Mouse (Mus musculus) adrenal gland (tissue): ENCODE data around the gene Ubxn6.
"Not testable (repeated sequence)": the region's sequence is repeated elsewhere in the genome, so short reads cannot be mapped to it uniquely, and the experiment has no call there.

ENCODE experiments used
- intact Hi-C: fragments of 180-260 bp; cut with DNase I; formaldehyde crosslinking; loops from one replicate; pipeline ENCODE4 v1.15.1; 2025

The Ubxn6 gene

DNA sequence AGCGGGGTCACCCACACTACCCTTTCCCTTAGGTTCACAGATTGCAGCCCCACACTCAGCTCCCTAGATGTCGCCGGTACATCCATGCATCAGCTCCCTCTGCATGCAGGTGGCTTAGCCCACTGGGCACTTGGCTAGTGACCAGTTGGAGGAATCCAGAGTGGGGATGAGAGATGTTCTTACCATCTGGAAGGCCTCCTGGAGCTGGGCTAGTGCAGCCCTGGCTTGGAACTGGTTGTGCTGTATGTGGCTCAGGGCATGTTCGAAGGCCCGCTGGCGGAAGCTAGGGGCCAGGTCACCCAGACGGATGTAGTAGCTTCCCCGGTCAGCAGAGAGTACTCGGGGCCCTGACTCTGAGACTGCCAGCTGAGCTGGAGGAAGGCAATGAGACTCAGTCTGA lies 28.1 kb upstream of the Ubxn6 start:
- intact Hi-C loops, result no loop called here

DNA sequence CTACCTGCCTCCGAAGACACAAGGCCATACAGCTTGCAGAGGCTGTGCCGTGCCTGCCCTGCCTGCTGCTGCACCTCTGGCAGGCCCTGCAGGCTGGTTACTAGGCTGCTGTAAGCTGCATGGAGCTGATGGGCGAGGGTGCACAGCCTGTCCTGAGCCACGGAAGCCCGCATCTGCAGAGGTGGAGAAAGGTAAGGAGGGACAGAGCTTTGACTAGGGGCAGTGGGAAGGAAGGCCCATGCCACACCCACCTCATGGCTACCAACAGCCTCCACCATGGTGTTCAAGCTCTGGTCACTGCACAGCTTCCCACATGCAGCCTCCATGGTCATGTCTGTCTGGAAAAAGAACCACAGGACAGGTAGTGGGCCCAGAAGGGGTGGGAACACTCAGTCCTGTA lies 27.3 kb upstream of the Ubxn6 start:
- intact Hi-C loops, result no loop called here

DNA sequence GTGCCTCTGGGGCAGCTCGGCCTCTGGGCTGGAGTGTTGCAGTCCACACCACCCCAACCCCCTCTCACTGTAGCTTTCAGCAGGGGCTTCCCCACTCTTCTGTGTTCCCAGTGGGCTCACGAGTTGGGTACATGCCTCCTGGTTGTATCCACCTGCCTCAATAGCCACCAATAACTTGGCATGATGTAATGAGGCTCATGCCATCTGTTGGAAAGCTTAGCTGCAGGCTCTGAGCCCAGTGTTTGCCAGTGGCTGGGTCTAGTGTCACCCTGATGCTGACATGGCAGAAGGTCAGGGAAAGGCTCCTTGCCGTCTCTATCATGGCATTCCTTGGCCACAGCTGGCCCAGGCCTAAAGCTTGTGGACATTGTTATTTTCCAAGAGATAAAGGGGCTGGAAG lies 26.0 kb upstream of the Ubxn6 start:
- intact Hi-C loops, result no loop called here

DNA sequence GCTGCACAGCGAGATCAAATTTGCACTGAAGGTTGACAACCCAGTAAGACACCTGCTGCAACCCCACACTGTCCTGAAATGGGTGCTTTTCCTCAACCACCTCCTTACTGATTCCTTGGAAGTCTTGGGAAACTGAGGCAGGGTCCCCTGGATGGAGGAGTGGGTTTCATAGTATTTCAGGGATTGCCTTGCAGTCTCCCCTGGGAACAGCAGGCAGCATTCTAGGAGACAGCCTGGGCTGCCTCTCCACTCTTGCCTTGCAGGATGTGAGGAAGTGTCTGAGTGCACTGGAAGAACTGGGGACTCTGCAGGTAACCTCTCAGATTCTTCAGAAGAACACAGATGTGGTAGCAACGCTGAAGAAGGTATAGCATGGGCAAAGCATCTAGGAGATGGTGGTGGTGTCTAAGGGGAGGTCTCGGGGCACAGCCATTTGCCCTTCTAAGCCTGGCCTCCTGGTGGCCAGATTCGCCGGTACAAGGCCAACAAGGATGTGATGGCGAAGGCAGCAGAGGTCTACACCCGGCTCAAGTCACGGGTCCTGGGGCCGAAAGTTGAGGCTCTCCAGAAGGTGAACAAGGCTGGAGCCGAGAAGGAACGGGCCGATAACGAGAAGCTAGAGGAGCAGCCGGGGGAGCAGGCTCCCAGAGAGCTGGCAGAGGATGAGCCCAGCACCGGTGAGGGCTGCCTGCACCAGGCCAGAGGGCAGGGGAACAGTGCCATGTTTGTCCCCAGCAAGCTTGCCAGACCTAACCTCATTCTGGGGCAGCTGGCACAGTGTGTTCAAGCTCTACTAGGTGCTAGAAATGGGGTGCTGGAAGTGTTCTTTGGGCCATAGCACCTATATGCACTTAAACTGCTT lies 24.1 kb upstream of the Ubxn6 start:
- intact Hi-C loops, result no loop called here

DNA sequence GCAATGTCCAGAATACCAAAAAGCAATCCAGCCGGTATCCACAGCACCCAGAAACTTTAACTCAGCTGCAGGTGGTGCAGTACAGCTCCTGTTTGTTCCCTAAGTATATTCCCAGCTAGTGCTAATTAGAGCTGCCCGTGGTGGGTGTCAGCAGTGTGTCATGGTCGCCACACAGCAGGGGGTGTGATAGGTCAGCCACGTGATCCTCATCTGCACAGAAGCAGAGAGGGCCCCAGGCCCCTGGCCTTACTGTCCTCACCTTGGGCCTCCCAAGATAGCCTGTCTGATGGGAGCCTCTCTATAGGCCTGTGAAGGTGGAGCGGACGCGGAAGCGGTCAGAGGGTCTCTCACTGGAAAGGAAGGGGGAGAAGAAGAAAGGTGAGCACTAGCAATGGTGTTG lies 23.4 kb upstream of the Ubxn6 start:
- intact Hi-C loops, result no loop called here

DNA sequence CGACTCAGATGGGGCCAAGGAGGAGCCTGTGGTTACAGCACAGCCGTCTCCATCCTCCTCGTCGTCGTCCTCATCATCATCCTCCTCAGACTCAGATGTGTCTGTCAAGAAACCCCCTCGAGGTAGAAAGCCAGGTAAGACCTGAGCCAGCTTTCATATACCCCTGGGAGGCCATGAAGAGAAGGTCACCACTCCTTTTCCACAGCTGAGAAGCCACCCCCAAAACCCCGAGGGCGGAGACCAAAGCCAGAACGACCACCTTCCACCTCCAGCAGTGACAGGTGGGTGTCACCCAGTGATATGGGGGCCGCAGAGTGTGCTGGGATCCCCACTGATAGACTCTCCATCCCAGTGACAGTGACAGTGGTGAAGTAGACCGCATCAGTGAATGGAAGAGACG lies 22.1 kb upstream of the Ubxn6 start:
- intact Hi-C loops, result no loop called here

DNA sequence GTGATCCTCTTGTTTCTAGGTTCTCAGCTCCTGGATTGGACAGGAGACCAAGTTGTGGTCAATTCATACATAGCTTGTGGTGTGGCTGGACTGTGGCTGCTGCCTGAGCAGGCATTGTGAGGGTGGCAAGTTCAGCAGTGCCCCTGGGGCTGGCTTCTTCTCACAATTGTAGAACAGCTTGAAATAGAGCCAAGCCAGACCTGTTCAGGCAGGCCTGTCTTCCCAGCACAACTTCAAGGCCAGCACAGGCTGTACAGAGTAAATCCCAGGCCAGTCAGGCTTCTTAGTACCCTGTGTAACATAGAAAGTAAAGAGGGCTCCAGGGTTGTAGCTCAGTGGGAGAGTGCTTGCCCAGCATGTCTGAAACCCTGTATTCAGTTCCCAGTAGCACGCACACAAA lies 18.0 kb upstream of the Ubxn6 start:
- intact Hi-C loops, result no loop called here

DNA sequence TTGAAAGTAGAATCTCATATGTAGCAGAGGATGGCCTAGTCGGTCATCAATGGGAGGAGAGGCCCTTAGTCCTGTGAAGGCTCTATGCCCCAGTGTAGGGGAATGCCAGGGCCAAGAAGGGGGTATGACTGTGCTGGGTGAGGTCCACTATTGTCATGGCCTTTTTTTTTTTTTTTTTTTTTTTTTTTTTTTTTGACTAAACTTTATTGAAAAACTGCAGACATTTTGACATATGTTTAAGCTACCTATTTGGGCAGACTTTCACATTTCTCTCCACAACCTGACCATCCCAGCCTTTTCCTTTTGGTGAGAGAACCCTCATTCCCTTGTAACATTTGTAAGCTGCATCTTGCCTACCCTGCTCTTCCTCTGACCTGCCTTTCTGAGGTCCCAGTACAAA lies 17.5 kb upstream of the Ubxn6 start:
- intact Hi-C loops, result no loop called here

DNA sequence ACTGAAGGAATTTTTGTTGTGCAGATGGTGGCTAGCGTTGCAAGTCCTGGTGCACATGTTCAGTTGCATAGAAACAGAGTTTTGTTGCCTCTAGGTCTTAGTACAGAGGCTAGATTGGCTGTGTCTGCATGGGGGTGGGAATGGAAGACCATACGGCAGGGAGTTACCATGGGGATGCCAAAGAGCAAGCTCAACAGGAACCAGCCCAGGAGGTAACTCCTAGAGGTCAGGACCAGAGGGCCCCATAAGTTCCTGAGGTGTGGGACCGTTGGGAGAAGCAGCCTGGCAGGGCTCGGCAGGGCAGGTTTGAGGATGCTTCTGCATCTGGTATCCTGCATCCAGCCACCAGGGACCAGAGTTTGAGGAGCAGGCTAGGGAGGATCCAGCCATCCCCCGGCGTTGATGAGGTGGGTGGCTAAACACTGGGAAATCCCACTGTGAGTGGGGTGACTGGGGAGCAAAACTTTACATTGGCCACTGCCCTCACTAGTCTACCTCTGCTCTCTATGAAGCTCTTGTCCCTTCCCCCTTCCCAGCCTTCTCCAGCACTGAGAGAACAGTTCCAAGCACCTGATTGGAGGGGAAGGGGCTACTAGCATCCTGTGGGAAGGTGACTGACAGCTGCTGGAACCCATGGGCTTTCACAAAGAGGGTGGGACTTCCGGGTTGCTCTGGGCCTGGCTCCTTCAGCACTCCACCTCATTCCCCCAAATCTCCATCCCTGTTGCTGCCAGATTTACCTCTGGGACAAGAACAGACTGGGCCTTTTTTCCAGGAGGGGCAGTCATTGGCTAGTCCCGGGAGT lies 6.2 kb upstream of the Ubxn6 start:
- intact Hi-C loops, result no loop called here

DNA sequence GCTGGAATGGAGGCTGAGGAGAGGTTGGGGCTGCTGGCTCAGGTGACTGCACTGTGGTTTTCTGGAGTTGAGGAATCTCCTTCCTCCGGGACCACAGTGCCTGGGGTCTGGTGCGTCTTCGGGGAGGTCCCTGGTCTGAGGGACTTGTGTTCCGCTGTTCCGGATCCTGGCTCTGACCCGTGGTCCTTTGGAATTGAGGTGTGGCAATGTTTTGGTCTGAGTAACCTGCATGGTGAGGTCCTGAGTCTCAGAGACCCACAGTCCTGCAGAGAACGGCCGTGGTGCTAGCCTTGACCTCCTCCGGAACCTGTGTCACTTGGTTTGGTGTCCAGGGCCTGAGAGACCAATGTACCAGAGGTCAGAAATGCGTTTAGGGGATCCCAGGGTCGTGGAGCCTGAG lies 5.1 kb upstream of the Ubxn6 start:
- intact Hi-C loops, result no loop called here

DNA sequence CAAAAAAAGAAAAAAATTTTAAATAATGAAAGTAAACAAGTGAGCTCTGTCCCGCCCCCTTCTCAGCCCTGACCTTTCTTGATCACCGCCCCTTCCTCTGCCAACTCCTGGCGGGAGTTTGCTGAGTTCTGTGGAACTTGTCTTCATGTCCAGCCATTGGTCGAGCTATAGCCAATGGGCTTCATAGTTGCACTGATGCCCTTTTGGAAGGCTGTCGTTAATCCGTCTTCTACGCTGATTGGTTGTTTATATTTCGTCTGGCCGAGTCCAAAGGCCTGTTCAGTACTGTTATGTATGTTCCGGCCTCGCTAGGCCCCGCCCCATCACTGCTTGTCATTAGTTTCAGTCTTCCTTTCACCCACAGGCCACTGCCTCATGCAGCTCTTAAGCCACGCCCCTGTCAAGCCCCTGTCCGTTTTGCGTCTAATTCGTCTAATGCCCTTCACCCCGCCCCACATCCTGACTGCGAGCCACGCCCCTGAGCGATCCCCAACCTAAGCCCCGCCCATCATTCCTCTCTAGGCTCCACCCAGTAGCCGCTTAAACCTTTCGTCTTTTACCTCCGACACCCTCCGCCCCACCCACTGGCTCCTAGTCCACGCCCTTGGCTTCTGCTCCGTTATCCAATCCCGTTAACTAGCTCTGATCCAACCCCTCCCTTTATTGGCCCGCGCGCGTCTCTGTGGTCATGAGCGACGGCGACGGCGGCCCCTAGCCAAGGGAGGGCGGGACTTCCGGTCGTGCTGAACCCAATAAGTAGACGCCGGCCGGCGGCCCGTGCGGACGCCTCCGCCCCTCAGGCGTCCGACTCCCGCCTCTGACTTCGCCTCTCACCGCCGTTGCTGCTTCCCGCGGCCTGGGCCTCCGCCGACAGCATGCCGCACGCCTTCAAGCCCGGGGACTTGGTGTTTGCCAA lies 4.3 kb upstream of the Ubxn6 start, which contains the start of gene Hdgfl2:
Gene Hdgfl2, plus strand, starts transcription at position 755 of the 916 bp plus-strand sequence.
- intact Hi-C loops, result no loop called here

DNA sequence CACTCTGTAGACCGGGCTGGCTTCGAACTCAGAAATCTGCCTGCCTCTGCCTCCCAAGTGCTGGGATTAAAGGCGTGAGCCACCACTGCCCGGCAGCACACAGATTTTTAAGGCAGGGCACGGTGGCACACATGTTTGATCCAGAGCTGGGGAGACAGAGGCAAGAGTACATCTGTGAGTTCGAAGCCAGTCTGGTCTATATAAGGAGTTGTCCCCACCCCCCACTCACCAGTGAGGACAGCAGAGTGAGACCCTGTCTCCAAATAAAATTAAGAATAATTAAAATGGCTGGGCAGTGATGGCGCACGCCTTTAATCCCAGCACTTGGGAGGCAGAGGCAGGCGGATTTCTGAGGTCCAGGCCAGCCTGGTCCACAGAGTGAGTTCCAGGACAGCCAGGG lies 3.5 kb upstream of the Ubxn6 start:
- intact Hi-C loops, result not testable (repeated sequence)

DNA sequence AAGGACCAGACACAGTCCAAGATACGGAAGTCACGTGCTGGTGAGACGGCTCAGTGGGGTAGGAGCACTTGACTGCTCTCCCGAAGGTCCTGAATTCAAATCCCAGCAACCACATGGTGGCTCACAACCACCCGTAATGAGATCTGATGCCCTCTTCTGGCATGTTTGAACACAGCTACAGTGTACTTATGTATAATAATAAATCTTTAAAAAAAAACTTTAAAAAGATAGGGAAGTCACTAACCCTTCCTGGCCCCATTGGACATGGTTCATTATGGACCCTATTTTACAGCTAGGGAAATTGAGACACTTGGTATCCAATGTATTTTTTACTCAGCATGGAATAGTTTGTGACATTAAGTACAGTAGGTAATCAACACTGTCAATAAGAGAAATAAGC lies 2.7 kb upstream of the Ubxn6 start:
- intact Hi-C loops, result no loop called here

DNA sequence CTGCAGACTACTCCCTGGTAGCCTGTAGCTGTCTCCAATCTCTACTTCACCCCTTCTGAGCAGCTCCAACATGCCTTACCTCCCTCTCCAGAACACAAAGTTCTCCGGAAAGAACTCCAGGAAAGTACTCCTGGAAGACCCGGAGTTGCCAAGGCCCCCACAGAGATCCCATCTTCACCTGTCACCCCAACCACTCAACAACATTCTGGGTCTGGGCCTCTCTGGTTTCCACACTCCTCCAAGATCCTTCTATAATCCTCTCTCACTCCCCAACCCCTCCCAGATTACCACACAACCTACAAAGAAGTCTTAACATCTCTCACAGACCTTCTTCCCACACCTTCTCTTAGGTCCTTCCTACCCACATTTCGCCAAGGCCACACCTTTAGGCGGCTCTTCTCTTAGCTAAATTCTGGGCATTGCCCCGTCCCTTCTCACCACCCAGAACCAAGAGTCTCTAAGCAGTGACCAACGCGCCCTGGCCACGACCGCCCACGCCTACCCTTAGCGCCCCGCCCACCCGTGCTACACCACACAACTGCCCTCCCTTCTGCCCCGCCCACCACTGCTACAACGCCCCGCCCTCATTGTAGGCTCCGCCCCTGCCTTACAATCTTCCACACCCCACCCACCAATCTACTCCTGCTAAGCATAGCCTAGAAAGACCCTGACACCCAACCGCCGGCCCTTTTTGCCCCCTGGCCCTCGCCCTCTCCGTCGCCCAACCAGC lies 566 bp downstream of the Ubxn6 start:
- intact Hi-C loops, result no loop called here

DNA sequence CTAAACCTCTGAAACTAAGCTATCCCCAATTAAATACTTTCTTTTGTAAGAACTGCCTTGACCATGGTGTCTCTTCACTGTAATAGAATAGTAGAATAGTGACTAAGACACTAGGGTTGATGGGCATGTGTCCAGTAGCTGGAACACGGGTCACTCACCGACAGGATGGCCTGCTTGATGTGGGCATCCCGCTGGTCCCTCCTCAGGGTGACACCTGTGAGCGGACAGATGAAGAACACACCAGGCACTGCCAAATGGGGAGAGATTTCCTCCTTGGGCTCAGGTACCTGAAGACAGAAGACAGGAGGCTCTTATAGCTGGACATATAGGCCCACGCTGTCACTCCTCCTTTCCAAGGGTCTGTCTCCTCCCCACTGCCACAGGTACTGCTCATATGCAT lies 2.6 kb downstream of the Ubxn6 start:
- intact Hi-C loops, result no loop called here

DNA sequence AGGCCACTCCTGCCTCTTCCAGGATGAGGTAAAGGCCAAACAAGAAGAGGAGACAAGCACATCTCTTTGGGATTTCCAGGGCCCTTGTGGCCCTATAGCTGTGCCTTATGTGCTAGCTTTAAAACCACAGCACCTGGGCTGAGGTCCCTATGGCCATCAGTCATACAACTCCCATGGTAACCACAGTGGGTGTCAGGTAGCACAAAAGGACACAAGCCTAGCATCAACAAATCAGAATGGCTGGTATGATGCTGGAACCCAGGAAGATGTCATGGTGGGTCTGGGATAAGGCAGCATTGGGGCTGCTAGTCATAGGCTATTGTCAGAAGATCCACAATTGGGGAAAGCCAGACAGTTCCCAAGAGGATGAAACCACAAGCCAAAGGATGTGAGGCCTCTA lies 3.7 kb downstream of the Ubxn6 start:
- intact Hi-C loops, result no loop called here

DNA sequence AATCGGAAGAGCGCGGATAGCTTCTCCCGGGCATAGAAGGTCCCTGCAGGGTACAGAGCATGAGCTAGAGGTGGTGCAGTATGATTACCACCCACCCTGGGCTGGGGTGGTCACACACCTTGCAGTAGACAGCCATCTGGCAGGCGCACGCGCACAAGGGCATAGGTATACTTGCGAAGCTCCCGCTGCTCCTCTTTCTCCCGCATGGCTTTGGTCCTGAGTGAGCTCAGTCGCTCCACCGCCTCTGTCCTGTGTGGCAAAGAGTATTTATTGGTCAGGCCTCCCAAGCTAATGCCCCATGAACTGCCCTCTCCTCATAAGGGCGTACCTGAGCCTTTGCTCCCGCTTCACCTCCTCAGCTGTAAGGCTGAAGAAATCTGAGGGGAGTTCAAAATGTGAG lies 5.8 kb downstream of the Ubxn6 start:
- intact Hi-C loops, result no loop called here

DNA sequence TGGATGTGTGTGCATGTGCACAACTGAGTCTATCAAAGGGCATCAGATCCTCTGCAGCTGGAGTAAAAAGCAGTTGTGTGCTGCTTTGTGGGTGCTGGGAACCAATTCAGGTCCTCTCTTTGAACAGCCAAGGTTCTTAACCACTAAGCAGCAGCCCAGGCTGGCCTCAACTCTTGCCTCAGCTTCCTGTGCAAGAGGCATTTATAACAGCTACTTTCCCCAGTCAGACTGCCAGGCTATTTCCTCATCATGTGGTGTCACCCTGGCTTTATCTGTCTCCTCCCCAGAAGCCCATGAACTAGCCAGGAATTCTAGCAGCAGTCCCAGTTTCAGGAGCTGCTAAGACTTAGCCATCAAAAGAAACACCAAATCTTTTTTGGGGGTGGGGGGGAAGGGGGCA lies 8.4 kb downstream of the Ubxn6 start:
- intact Hi-C loops, result no loop called here

DNA sequence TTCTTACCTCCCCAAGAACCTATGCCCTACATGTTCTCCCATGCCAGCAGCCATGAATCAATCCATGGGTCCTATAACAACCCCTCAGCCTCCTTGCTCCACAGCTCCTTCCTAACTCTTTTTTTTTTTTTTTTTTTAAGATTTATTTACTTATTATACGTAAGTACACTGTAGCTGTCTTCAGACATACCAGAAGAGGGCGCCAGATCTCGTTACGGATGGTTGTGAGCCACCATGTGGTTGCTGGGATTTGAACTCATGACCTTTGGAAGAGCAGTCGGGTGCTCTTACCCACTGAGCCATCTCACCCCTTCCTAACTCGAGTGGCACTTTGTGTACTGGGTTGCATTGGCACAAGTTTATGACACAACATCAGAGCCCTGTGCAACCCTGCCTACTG lies 9.1 kb downstream of the Ubxn6 start:
- intact Hi-C loops, result not testable (repeated sequence)

DNA sequence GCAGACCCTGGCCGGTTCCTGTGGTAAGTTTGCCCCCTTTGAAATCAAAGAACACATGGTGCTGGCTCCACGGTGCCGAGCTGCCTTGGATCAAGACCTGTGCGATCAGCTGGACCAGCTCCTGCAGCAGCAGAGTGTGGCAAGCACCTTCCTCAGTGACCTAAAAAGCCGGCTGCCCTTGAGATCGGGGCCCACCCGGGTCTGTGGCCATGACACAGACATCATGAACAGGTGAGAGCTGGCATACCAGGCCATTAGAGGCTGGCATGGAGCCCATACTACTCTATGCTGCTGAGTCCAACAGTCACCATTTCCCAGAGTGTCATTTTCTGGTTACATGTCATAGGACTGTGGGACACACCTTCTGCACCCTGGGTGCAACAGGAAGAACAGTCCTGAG lies 12.7 kb downstream of the Ubxn6 start:
- intact Hi-C loops, result no loop called here
